Mouse (Mus musculus): ENCODE measurements around the gene 1700042G07Rik.

1700042G07Rik gene

DNA sequence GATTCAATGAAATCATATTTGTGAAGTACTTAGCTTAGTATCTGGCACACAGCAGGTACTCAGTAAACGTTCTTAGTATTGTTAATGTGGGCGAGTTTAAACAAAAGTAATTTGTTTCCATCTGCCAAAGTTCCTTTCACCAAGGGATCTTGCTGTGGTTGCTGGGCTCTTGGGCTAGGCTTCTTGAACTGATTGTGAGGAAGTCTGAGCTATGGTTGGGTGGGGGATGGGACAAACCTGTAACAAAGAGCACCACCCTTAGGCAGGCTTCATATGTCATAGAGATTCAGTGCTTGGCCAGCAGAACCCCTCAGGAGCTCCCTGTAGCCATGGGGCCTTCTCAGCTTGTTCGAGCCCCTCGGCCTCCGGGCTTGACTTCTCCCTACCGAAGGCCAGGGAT lies at the start of gene 1700042G07Rik, which contains the start of gene Gm49337:
Gene 1700042G07Rik, plus strand, starts transcription at position 301 of the 400 bp plus-strand sequence.
Gene Gm49337, plus strand, starts transcription at position 313 of the 400 bp plus-strand sequence.
- no peak for DNase-seq (ENCODE audit: extremely low spot score)

DNA sequence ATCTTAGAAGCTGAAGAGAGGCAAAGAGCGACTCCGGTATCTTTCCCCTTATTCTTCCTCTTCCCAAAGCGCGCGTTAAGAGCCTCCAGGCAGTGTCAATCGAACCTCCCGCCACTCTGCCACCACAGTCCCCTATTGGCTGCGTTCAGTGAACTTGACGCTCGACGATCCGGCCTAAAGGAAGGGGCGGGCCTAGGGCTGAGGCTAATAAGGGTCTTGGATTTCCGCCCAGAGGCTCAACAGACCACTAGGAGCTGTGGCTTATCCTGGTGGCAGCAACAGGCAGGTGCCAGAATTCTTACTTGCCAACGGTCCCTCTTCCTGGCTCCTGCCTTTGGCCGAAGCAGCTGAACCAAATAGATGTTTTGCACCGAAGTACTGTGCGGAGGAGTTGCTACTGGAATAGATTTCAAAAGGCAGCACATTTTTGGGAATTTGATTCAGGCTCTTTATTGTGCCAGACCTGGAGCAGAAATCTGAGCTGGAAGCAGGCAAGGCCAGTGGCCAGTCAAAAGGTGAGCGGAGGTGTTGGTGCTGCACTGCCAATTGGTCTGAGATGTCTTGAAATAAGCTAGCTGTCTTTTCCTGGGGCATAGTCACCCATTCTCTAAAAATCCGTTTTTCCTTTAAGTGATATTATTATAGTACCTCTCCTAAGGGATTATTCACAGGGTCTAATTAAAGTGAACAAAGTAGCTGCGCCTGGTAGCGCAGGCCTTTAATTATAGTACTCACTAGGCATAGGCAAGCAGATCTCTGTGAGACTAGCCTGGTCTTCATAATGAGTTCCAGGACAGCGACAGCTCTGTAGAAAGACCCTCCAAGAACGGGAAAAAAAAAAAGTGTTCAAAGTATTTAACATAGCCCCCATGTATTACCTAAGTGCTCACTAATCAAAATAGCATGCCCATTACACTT lies 49.3 kb upstream of the 1700042G07Rik start, which contains the start of the genes Rad54l and Pomgnt1:
Gene Rad54l, minus strand, starts transcription at position 89 of the 918 bp plus-strand sequence.
Gene Pomgnt1, plus strand, starts transcription at position 239 of the 918 bp plus-strand sequence.
- peak; percentile 91 for DNase-seq (ENCODE audit: extremely low spot score)

DNA sequence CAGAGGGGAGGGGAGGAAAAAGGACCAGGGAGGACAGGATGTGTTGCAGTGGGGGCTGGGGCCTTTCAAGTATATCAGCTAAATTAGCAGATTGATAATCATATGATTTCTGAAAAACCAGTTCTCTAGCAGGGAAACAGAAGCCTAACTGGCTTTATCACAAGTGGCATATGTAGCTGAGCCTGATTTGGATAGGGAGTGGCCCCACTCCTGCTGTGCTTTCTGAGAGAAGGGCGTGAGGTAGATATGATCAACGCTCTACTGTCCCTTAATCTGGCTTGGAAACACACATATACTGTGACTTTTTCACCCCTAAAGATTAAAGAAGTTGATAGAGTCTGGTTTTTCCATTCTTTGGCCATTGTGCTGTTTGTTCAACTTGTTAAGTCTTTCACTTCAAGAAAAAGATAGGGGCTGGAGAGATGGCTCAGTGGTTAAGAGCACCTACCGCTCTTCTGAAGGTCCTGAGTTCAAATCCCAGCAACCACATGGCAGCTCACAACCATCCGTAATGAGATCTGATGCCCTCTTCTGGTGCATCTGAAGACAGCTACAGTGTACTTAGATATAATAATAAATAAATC lies 47.3 kb upstream of the 1700042G07Rik start:
- no peak for DNase-seq (ENCODE audit: extremely low spot score)

DNA sequence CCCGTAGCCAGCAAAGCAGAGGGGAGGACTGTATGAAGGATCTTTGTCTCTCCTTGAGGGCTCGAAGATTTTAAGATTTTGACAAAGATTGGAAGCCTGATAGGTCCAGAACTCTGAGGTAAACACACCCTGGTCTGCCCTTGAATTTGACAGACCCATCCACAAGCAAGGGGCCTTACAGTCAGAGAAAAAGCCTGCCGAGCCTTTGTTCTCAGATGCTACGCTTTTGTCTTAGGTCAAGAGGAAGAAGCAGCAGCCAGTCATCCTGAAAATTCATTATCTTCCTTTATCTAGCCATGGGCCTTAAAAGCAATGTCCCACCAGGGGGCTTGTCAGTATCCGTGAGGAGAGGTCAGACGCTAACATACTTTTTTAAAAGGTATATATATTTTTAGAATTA lies 45.2 kb upstream of the 1700042G07Rik start:
- no peak for DNase-seq (ENCODE audit: extremely low spot score)

DNA sequence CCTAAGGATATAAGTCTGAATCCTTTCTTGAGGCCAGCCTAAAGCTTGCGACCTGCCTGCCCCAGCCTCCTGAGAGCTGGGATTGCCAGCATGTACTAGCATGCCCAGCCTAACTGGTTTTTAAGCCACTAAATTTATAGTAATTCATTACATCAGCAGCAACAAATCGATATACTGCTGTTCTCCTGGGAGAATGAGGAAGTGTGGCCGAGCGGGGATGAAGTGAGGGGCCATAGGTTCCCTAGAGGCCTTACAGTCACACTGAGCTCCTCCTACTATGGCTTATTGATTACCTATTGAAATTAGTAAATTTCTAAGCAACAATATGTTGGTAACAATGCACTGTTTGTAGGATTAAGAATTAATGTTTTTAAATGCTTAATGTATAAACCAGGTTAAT lies 40.0 kb upstream of the 1700042G07Rik start:
- no peak for DNase-seq (ENCODE audit: extremely low spot score)

DNA sequence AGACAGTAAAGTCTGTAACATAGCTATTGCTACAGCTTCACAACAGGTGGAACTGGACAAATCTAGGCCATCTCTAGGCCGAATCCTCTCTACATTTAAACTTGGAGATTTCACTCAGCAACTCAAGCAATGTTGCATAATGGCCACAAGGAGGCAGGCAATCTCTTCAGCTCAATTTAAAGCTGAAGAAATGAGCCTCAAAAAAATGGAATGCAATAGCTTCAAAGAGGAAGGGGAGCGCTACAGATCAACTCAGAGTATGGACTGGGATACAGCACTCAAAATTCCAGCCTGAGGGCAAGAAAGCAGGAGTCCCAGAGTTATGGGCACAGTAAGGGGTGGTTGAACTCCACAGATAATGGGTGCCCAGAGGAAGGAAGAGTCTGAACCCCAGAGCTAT lies 38.2 kb upstream of the 1700042G07Rik start:
- DNase-seq (ENCODE audit: extremely low spot score) = no peak

DNA sequence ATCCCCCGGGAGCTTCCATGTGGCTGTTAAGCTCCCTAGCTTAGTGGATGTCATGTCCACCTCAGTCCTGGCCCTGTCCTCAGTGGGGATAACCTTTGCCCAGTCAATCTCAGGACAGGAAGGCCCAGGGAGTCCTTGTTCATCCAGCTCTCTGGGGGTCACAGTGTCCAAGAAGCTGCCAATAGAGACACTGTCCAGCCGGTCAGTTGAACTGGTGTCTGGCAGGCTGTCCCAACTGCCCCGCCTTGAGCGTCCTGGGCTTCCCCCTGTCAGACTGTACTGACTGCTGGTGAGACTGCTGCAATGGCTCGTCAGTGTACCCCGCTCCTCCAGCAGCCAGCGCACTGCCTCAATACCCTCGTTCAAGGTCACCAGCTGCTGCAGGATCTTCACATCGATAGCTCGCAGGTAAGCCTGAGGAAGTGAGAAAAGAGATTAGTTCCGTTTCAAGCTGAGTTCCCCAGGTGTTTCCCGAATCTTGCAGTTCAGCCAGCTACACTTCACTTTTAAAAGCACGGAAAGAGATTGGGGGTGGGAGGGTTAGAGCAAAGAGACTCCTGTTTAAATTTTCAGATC lies 35.7 kb upstream of the 1700042G07Rik start:
- no peak for DNase-seq (ENCODE audit: extremely low spot score)

DNA sequence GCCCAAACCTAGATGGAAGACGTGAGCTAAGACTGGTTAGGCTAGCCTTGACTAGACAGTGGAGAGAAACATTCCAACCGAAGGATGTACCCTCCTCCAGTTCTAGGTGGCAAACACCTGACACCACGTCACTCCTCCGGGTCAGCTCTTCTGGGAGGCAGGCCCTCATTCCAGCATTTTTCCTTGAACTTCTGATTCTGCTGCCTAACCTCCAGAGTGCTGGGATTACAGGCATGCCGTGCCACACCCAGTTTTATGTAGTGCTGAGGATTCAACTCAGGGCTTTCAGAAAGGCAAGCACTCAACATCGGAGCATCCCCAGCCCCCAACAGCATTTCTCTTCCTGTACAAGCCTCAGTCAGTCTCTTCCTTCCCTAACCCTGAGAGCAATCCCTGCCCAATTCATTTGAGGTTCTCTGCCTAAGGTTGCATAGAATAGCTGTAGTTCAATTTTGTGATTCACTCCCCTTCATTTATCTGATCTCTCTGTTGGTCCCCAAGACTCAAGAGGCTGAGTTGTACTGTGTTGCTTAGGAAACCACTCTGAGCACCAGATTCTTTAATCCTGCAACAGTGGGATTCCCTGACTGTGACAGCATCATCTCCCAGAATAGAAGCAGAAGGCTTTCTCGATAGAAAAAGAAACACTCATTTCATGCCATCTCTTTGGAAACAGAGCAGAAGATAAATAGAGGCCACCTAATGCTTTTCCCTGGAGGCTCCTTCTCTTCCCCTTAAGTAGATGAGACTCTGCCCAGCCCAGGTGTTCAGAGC lies 32.2 kb upstream of the 1700042G07Rik start:
- DNase-seq (ENCODE audit: extremely low spot score) = no peak

DNA sequence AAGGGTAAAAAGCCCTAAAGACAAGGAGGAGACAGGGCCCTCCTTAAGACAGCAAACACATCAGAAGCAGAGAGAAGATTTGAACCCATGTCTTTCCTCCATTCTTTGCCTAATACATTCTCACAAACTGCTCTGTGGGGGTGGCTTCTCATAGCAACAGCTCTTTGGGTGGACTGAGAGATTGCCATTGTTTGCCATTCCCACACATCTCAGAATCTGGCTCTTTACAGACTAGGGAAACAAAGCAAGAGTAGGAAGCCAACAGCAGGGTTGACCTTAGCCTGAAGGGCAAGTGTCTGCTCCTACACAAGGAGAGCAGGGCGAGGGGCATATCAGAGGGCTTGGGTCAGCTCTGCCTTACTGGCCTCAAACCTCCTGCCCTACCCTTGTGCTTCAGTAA lies 31.4 kb upstream of the 1700042G07Rik start:
- DNase-seq (ENCODE audit: extremely low spot score) = no peak

DNA sequence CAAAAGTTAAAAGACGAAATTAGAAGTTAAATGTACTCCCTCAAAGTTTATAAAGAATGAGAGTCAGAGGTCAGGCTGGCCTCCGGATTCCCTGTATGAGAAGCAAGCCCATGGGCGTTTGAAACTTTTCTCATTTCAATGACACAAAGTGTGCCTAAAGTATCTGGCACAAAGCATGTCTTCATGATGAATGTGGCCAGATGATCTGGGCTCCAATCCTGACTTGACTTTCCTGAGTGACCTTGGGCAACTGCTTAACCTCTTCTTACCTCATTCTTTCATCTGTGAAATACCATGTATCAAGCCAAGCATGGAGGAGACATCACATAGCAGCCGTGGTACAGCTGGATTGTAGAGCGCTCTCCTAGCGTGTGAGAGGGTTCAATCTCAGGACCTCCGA lies 30.9 kb upstream of the 1700042G07Rik start:
- DNase-seq (ENCODE audit: extremely low spot score) = no peak

DNA sequence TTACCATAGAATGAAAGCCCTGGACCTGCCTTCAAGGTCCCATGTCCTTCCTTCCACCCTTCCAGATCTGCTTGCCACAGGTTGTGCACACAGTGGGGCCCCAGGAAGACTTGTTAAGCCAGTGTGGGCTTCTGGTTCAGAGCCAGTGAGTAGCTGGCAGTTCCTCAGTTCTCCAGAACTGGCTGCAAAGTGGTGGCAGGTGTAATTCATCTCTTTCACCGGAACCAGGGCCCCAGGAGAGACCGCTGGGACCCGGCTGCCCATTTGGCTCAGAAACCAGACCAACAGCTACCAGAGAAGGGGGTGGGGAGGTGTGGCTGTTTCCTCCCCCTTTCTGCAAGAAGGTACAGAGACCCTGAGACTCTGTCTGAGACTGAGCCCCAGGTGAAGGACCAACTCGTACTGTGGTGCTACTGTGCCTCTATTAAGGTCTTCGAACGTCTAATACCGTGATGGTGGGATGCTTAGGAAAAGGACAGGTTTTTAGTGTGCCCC lies 29.8 kb upstream of the 1700042G07Rik start:
- no peak for DNase-seq (ENCODE audit: extremely low spot score)

DNA sequence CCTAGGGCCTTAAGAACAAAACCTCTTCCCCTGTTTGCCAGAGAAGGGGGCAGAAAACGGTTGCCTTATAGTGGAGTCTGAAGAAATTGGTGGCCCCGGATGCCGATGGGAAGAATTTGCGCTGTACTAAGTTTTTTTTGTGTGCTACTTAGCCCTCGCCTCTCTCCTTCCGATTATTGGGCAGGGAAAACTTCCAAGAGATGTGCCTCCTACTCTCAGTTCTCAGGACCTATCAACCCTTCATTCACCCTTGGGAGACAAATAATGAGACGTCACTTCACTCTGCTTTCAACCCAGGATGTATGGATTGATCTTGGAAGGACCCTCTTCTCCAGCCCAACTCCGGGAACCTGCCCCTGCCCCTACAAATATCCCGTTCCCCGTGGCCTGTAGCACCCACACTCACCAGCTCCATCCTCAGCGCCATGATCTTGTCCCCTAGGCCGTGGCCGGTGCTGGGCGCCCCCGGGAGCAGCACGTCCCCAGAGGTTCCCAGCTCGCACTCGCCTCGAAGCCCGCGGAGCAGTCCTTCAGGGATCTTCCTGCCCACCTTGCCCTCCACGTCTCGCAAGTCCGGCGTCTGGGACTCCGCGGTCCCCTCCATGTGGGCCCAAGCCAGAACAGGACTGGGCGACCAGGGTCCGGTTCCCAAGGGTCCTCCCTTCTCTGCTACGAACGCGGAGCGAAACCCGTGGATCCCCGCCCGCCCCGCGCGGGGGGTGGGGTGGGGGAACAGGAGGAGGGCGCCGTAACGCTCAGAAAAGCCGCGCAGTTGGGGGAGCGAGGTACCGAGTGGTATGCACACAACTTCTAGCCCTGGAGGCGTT lies 29.1 kb upstream of the 1700042G07Rik start:
- peak; percentile 61 for DNase-seq (ENCODE audit: extremely low spot score)

DNA sequence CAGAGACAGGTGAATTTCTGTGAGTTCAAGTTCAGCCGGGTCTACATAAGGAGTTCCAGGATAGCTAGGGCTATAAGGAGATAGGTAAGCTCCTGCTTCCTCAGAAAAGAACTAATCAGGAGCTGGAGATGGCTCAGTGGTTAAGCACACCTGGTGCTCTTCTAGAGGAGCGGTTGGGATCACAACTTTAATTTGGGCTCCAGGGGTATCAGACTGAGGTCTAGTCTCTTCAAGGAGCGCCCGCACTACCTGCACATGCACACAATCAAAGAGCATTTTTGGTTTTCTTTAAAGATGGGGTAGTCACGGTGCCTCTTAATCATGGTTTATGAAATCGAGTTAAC lies 23.4 kb upstream of the 1700042G07Rik start:
- DNase-seq (ENCODE audit: extremely low spot score) = no peak

DNA sequence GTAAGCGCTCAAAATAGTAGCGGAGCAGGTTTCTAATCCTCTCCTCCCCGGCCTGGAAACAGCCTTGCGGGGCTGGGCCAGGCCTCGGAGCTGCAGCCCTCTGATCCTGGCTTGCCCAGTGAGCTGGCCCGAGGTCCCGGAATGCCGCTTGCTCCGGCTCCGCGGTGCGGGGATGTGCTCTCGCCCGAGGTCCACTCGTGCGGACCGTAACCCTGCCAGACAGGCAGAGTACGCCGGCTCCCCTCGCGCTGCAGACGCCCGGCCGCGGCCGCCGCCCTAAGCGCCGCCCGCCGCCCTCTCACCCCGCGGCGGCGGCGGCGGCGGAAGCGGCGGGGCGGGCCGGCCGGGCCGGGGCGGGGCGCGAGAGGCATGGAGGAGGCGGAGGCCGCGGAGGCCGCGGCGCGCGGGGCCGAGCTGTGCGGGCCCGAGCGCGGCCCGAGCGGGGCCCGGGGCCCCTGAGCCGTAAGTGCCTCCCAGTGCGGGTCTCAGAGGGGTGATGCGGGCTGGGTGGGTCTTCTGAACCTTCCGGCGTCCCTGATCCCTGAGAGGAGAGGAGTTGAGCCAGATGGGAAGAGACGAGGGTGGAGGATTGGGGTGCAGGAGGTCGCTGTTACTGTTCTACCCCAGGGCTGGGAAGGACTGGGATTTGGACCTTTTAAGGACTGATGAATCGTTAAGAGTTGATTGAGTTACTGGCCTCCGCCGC lies 22.9 kb upstream of the 1700042G07Rik start:
- DNase-seq (ENCODE audit: extremely low spot score) = peak; percentile 73

DNA sequence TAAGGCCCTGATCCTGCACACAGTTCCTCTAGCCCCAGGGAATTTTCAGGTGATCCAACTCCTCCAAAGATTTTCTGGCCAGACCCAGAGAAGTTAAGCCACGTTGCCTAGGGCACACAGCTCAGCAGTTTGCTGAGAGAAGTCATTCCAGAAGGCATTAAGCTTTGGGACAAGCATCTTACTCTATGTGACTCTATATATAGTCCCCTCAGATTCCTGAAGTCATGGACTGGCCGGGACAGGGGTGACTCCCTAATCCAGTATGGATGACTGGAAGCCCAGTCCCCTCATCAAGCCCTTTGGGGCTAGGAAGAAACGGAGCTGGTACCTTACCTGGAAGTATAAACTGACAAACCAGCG lies 22.3 kb upstream of the 1700042G07Rik start:
- no peak for DNase-seq (ENCODE audit: extremely low spot score)

DNA sequence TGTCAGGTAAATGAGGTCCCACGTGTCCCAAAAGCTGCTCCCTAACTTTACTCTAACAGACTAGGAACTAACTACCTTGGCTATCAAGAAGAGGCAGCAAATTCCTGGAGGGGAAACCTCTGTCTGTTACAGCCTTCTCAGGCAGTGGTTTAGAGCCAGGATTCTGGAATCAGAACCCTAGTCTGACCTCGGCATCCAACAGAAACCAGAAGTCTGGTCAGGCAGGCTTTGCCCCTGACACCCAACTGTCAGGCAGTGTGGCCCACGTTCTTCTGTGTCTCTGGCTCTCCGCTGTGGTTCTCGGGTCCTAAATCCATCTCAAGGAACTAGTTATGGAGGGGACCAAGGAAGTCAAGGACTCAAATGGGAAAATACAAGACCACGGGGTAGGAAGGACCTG lies 21.9 kb upstream of the 1700042G07Rik start, which contains the start of gene Lurap1:
Gene Lurap1, minus strand, starts transcription at position 101 of the 400 bp plus-strand sequence.
- DNase-seq (ENCODE audit: extremely low spot score) = no peak

DNA sequence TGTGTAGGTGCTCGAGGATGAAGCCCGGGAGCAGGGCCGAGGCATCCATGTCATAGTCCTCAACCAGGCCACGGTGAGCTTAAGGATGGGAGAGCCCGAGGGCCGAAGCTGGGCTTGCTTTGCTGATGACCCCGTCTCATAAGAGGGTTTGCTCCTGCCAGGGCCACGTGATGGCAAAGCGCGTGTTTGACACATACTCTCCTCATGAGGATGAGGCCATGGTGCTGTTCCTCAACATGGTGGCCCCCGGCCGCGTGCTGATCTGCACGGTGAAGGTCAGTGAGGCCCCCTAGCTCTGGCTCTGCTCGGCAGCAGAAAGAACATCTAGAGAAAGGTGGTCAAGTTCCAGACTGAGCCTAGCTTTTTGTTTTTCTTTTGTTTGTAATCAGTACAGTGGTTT lies 20.5 kb upstream of the 1700042G07Rik start:
- DNase-seq (ENCODE audit: extremely low spot score) = no peak

DNA sequence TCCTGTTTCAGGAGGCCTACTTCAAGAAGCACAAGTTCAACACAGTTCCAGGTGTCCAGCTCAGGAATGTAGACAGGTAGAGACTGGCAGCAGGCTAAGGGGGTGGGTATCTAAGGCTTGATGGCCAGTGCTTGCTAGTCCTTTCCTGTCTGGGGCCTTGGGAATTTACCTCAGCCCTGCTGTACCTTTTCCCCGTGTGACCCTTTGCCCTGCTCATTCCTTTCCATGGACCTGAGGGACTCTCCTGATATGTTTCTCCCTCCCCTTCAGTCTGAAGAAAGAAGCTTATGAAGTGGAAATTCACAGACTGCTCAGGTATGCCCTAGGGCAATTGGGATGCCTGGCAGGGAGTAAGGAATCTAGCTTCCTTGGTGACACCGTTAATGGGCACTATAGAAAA lies 15.3 kb upstream of the 1700042G07Rik start:
- no peak for DNase-seq (ENCODE audit: extremely low spot score)

DNA sequence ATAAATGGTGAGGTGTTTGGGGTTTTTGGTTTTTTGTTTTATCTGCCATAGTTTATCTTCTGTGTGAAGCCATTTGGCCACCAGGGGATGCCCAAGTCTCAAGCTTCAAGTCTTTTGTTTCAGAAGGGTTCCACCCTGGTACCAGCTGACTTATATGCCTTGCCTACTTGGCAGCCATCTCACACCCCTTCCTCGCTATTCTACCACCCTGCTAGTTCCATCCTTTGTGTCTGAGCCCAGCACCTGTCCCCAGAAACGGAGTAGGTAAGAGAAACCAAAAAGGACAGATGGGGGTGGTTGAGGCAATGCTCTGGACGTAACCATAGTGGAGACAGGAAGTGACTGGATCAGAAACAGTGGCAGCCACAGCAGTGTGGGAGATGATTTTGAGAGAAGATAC lies 13.3 kb upstream of the 1700042G07Rik start:
- DNase-seq (ENCODE audit: extremely low spot score) = no peak

DNA sequence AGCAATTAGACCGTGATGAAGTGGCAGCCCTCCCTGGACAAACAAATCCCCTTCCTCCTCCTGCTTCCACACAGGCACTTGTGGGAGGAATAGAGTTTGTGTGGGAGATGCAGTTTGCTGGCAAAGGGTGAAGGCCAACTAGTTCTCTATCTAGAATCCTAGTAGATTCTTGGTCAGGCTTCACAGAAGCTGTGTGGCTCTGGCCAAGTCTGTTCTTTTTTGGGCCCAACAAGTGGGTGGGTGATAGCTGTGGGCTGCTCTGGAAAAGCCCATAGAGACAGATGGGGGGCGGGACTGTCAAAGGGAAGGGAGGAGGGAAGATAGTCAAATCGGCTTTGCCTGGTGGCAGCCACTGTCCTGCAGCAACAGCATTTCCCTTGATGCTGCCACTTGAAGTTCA lies 12.4 kb upstream of the 1700042G07Rik start:
- DNase-seq (ENCODE audit: extremely low spot score) = no peak

Data from embryo, embryonic 9.5 days (tissue).